Mouse (Mus musculus): ENCODE data around the gene Agk.

Gene Agk

DNA sequence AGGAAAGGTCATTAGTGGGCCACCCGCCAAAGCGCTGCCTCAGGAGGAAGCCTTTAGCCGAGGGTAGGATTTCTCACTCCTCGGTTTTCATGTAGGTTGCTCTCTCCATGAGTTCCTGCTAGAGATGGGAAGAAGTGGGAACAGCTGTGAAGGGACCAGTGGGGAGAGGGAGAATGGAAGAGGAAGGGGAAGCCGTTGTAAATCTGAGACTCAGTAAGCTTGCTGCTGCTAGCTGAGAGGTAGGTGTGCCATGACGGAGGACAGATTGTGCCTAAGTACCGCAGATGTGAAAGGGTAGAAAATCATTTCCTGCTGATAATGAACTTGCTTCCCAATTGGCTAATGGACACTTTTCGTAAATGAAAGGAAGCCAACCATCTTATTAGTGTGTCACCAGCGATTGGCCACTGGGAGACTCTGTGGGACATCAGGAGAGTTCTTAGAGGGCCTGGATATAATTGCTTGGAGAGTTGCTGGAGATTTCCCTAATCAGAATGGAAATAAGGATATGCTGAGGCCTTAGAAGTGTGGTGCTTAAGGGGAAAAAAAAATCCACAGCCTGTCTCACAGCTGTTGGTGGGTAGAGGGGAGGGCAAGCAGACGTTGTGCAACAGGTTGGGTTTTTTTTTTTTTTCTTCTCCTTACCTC lies 118.4 kb downstream of the Agk start:
- no peak for DNase-seq (ENCODE audit: low spot score in 2 of 2)

Measured in frontal cortex, postnatal 25 days (tissue).